Mouse (Mus musculus): ENCODE results near the gene Ptprg. TPM values are rescaled to one million over a fixed set of nuclear protein-coding genes. Genes with fewer than 3 reads are reported as not detected.

Gene Ptprg
- total RNA-seq (2014; rRNA removed; ENCODE audit: low replicate concordance) (19.7 and 63.4 TPM in 2 replicates), polyA plus RNA-seq (2015; fragmentation: Nextera tagmentation; extraction: Ambion mirVana) (8.1 and 8.7 TPM in 2 replicates)

DNA sequence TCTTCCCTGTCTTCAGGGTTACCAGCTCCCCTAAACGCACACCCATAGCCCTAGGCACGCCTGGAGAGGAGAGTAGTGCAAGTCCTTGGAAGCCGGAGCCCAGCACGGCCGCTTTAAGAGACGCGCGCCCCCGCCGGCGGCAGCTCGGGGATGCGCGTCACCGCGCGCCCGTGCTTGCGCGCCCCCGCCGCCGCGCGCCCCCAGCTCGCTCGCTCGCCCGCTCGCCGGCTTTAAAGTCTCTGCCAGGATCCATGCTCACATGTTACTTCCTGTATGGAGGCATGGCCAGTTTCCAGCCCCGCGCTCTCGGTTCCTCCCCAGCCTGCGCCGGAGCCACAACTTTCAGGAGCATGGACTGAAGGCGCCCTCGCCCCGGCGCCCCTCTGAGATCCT is at the start of gene Ptprg:
Gene Ptprg, plus strand, starts transcription at position 260 of the 393 bp plus-strand sequence.
- Histone ChIP-seq H3K4me2 (ENCODE audit: low read depth, low read length) (peak within 1 kb of the TSS; percentile 99), H3K36me3 (replicated peaks; ENCODE audit: control insufficient read depth, insufficient read depth, low read length) (no peaks in the 10 kb centered on the region), H3K9me3 (replicated peaks; ENCODE audit: control insufficient read depth, low read length) (no peaks in the 10 kb centered on the region), H3K4me1 (ENCODE audit: control insufficient read depth, insufficient read depth) (peaks cover 8% of the 10 kb centered on the region; the same call in 1 of the 2 replicates), H3K27ac (ENCODE audit: low read depth) (peak within 1 kb of the TSS; percentile 95), H3K9ac (replicated peaks; ENCODE audit: low read depth, low read length) (peak within 1 kb of the TSS; percentile 66), H3K4me3 (ENCODE audit: low read depth, low read length) (peak within 1 kb of the TSS; percentile 88), H3K27me3 (ENCODE audit: control insufficient read depth, insufficient read depth, low read length) (peaks cover 4% of the 10 kb centered on the region; the same call in 1 of the 2 replicates)
- TF ChIP-seq EP300 (IDR thresholded peaks at IDR 0.05; ENCODE audit: low read depth) (no peak), CTCF (IDR thresholded peaks at IDR 0.05; ENCODE audit: low read depth) (no peak)
- under 1% methylated on average over 34 of the region's 40 CpGs for WGBS
- peak; percentile 85 for DNase-seq (ENCODE audit: low spot score)
- peak; percentile 86 for ATAC-seq (ENCODE audit: insufficient read depth, low read depth)

GRCm38 (mm10) chr14:11503803-11504365 is 49.4 kb upstream of the Ptprg start:
- Histone ChIP-seq H3K9me3 (replicated peaks; ENCODE audit: control insufficient read depth, low read length) (no peaks in the 10 kb centered on the region), H3K36me3 (replicated peaks; ENCODE audit: control insufficient read depth, insufficient read depth, low read length) (no peaks in the 10 kb centered on the region), H3K9ac (replicated peaks; ENCODE audit: low read depth, low read length) (no peak overlapping the region), H3K27ac (ENCODE audit: low read depth) (no peak overlapping the region), H3K4me3 (ENCODE audit: low read depth, low read length) (no peak overlapping the region), H3K4me1 (ENCODE audit: control insufficient read depth, insufficient read depth) (no peaks in the 10 kb centered on the region), H3K27me3 (ENCODE audit: control insufficient read depth, insufficient read depth, low read length) (no peaks in the 10 kb centered on the region), H3K4me2 (ENCODE audit: low read depth, low read length) (no peak overlapping the region)
- 70% methylated on average over 7 of the region's 7 CpGs for WGBS
- TF ChIP-seq CTCF (IDR thresholded peaks at IDR 0.05; ENCODE audit: low read depth) (no peak), EP300 (IDR thresholded peaks at IDR 0.05; ENCODE audit: low read depth) (no peak)
- no peak for DNase-seq (ENCODE audit: low spot score)
- no peak for ATAC-seq (ENCODE audit: insufficient read depth, low read depth)

DNA sequence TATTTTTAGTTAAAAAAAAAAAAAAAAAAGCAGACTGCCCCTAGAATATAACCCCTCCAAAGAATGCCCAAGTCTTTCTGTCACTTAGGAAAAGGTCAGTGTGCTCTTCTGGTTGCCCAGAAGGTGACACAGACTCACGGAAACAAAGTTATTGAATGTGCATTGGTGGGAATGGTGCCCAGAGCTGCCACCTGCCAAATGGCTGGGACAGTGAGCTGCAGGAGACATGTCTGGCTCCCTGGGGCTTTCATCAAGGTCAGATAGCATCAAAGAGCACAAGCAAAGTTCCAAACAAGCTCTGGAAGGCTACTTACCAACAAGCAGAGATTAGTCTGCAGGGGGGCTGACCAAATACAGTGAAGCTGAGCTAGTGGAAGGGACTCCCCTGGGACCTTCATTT is 43.2 kb upstream of the Ptprg start:
- Histone ChIP-seq H3K4me3 (ENCODE audit: low read depth, low read length) (no peak overlapping the region), H3K27me3 (ENCODE audit: control insufficient read depth, insufficient read depth, low read length) (no peaks in the 10 kb centered on the region), H3K4me2 (ENCODE audit: low read depth, low read length) (no peak overlapping the region), H3K27ac (ENCODE audit: low read depth) (no peak overlapping the region; the same call in 1 of the 2 replicates), H3K9ac (replicated peaks; ENCODE audit: low read depth, low read length) (no peak overlapping the region), H3K4me1 (ENCODE audit: control insufficient read depth, insufficient read depth) (no peaks in the 10 kb centered on the region), H3K36me3 (replicated peaks; ENCODE audit: control insufficient read depth, insufficient read depth, low read length) (no peaks in the 10 kb centered on the region), H3K9me3 (replicated peaks; ENCODE audit: control insufficient read depth, low read length) (no peaks in the 10 kb centered on the region)
- no peak for TF ChIP-seq EP300 (IDR thresholded peaks at IDR 0.05; ENCODE audit: low read depth)
- no peak for TF ChIP-seq CTCF (IDR thresholded peaks at IDR 0.05; ENCODE audit: low read depth)
- DNase-seq (ENCODE audit: low spot score) = peak; percentile 22
- ATAC-seq (ENCODE audit: insufficient read depth, low read depth) = no peak
- 10% methylated on average over 1 of the region's 1 CpGs for WGBS

- no peak overlapping the region for H3K4me3 ChIP-seq (ENCODE audit: low read depth, low read length)
- no peaks in the 10 kb centered on the region for H3K9me3 ChIP-seq (replicated peaks; ENCODE audit: control insufficient read depth, low read length)
- TF ChIP-seq EP300 (IDR thresholded peaks at IDR 0.05; ENCODE audit: low read depth) (no peak), CTCF (IDR thresholded peaks at IDR 0.05; ENCODE audit: low read depth) (no peak)
- ATAC-seq (ENCODE audit: insufficient read depth, low read depth) (no peak), DNase-seq (ENCODE audit: low spot score) (no peak)
- WGBS = 91% methylated on average over 2 of the region's 2 CpGs
- no peaks in the 10 kb centered on the region for H3K36me3 ChIP-seq (replicated peaks; ENCODE audit: control insufficient read depth, insufficient read depth, low read length)
- no peak overlapping the region for H3K4me2 ChIP-seq (ENCODE audit: low read depth, low read length)
- H3K27me3 ChIP-seq (ENCODE audit: control insufficient read depth, insufficient read depth, low read length) = no peaks in the 10 kb centered on the region
- no peak overlapping the region for H3K9ac ChIP-seq (replicated peaks; ENCODE audit: low read depth, low read length)
- no peak overlapping the region for H3K27ac ChIP-seq (ENCODE audit: low read depth)
- no peaks in the 10 kb centered on the region for H3K4me1 ChIP-seq (ENCODE audit: control insufficient read depth, insufficient read depth)
Observed at GRCm38 (mm10) chr14:11519171-11519570, 34.2 kb upstream of the Ptprg start.

DNA sequence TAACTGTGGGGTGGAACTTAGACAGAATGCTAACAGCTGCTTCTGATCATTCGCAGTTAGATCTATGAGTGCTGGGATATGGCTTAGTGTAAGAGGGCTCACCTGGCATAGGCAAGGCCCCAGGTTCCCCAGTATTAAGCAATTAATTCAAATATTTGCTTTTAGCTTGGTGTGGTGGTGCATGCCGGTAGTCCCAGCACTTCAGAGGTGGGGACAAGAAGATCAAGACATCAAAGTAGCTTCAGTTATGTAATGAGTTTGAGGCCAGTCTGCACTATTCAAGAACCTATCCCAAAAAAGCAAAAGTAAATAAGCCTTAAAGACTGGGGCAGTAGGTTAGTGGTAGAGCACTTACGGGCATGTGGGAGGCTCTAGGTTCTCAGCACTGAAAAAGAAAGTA is 30.3 kb upstream of the Ptprg start:
- no peak for TF ChIP-seq CTCF (IDR thresholded peaks at IDR 0.05; ENCODE audit: low read depth)
- TF ChIP-seq EP300 (IDR thresholded peaks at IDR 0.05; ENCODE audit: low read depth) = no peak
- WGBS = 82% methylated on average over 3 of the region's 3 CpGs
- Histone ChIP-seq H3K4me3 (ENCODE audit: low read depth, low read length) (no peak overlapping the region), H3K9ac (replicated peaks; ENCODE audit: low read depth, low read length) (no peak overlapping the region), H3K27ac (ENCODE audit: low read depth) (no peak overlapping the region), H3K27me3 (ENCODE audit: control insufficient read depth, insufficient read depth, low read length) (no peaks in the 10 kb centered on the region), H3K36me3 (replicated peaks; ENCODE audit: control insufficient read depth, insufficient read depth, low read length) (no peaks in the 10 kb centered on the region), H3K4me2 (ENCODE audit: low read depth, low read length) (no peak overlapping the region), H3K9me3 (replicated peaks; ENCODE audit: control insufficient read depth, low read length) (no peaks in the 10 kb centered on the region), H3K4me1 (ENCODE audit: control insufficient read depth, insufficient read depth) (no peaks in the 10 kb centered on the region)
- no peak for DNase-seq (ENCODE audit: low spot score)
- ATAC-seq (ENCODE audit: insufficient read depth, low read depth) = no peak

GRCm38 (mm10) chr14:11529591-11529990 is 23.7 kb upstream of the Ptprg start:
- Histone ChIP-seq H3K4me2 (ENCODE audit: low read depth, low read length) (no peak overlapping the region), H3K9ac (replicated peaks; ENCODE audit: low read depth, low read length) (no peak overlapping the region), H3K4me3 (ENCODE audit: low read depth, low read length) (no peak overlapping the region), H3K27me3 (ENCODE audit: control insufficient read depth, insufficient read depth, low read length) (no peaks in the 10 kb centered on the region), H3K36me3 (replicated peaks; ENCODE audit: control insufficient read depth, insufficient read depth, low read length) (no peaks in the 10 kb centered on the region), H3K27ac (ENCODE audit: low read depth) (no peak overlapping the region), H3K9me3 (replicated peaks; ENCODE audit: control insufficient read depth, low read length) (no peaks in the 10 kb centered on the region), H3K4me1 (ENCODE audit: control insufficient read depth, insufficient read depth) (no peaks in the 10 kb centered on the region)
- ATAC-seq (ENCODE audit: insufficient read depth, low read depth) (no peak), DNase-seq (ENCODE audit: low spot score) (no peak)
- WGBS = 84% methylated on average over 4 of the region's 4 CpGs
- TF ChIP-seq EP300 (IDR thresholded peaks at IDR 0.05; ENCODE audit: low read depth) (no peak), CTCF (IDR thresholded peaks at IDR 0.05; ENCODE audit: low read depth) (no peak)
